Mouse (Mus musculus) hindbrain, embryonic 13.5 days (tissue): ENCODE results near the gene Gm20517. TPM values are rescaled to one million over a fixed set of nuclear protein-coding genes. Genes with fewer than 3 reads are reported as not detected.
"Not testable (repeated sequence)": the region's sequence is repeated elsewhere in the genome, so short reads cannot be mapped to it uniquely, and the experiment has no call there.

Experiments
- ATAC-seq: fragments of 200-750 bp; cut with Nextera tagmentation; 2 replicates; pipeline ENCODE4 v1.8.0; 2017; ENCODE audit warnings: moderate TSS enrichment; ENCODE audit not compliant: low FRiP score
- H3K27ac ChIP-seq: fragments of 300-500 bp; sonication (generic); 2 replicates; pipeline ENCODE4 v1.5.1; 2015; ENCODE audit warnings: inconsistent platforms, mild to moderate bottlenecking, moderate library complexity
- H3K27me3 ChIP-seq: fragments of 300-500 bp; sonication (generic); 2 replicates; pipeline ENCODE4 v1.6.1; 2015; ENCODE audit warnings: mild to moderate bottlenecking, inconsistent platforms
- H3K36me3 ChIP-seq: fragments of 300-500 bp; sonication (generic); 2 replicates; pipeline ENCODE4 v1.6.1; 2015; ENCODE audit warnings: mild to moderate bottlenecking, inconsistent platforms
- H3K4me1 ChIP-seq: fragments of 300-500 bp; sonication (generic); replicated peaks from 2 replicates; pipeline ENCODE4 v1.6.1; 2015; ENCODE audit warnings: inconsistent platforms
- H3K4me2 ChIP-seq: fragments of 300-500 bp; sonication (generic); 2 replicates; pipeline ENCODE4 v1.6.1; 2015; ENCODE audit warnings: inconsistent platforms, mild to moderate bottlenecking, moderate library complexity
- H3K4me3 ChIP-seq: fragments of 300-500 bp; sonication (generic); 2 replicates; pipeline ENCODE4 v1.5.1; 2015; ENCODE audit warnings: mild to moderate bottlenecking, inconsistent platforms
- H3K9ac ChIP-seq: fragments of 300-500 bp; sonication (generic); 2 replicates; pipeline ENCODE4 v1.6.1; 2015; ENCODE audit warnings: mild to moderate bottlenecking, inconsistent platforms
- H3K9me3 ChIP-seq: fragments of 300-500 bp; sonication (generic); 2 replicates; pipeline ENCODE4 v1.6.1; 2016; ENCODE audit warnings: inconsistent platforms
- WGBS: fragments of 180-500 bp; shearing (Covaris S2); methylation state at CpG from one replicate; pipeline ENCODE4 v1.1.7; 2015; 5-methylcytosine and 5-hydroxymethylcytosine counted together
- polyA plus RNA-seq: library from polyadenylated mRNA; unstranded; fragments of >200 nt; fragmentation: Nextera tagmentation; extraction: Ambion mirVana; gene quantifications from 2 replicates; pipeline ENCODE4 v1.2.1, GENCODE M21; 2015

Gene Gm20517
- polyA plus RNA-seq, 1 experiment from 2014 or later = 2.7 TPM

DNA sequence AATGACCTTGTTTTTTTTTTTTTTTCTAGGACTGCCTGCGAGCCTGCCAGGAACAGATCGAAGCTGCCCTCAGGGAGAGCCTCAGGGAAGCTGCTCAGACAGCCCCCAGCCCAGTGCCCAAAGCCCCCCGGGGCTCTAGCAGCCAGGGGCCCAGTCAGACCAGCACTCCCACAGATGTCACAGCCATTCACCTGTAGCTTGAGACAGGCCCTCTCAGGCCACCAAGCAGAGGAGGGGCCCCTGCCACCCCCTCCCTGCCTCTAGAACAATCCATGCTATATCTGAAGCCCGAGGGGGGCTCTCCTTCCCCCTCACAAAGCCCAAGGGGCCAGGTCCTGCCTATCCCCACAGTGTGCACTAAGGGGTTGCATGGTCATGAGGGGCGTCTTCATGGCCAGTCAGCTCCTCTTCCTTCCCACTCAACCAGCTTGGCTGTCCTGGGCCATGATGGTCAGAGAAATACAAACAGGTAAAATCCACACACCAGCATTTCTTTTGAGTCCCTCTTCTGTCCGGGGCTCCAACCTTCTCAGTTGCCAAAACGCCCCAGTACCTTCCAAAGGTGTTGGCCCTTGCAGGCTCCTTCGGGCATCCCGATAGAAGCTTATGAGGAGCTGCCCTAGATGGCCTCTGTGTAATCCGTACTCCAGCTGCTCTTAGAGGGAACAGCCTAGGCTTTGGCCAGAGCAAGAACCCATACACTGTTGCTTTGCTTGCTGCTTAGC is 12.6 kb upstream of the Gm20517 start:
- not testable (repeated sequence) for H3K27ac ChIP-seq, ATAC-seq, H3K4me2 ChIP-seq, H3K9ac ChIP-seq, H3K27me3 ChIP-seq, H3K9me3 ChIP-seq, H3K4me3 ChIP-seq
- Histone ChIP-seq H3K4me1 (peaks cover 45% of the 10 kb centered on the region), H3K36me3 (peaks cover 50% of the 10 kb centered on the region)
- 87% methylated on average over 10 of the region's 10 CpGs for WGBS

DNA sequence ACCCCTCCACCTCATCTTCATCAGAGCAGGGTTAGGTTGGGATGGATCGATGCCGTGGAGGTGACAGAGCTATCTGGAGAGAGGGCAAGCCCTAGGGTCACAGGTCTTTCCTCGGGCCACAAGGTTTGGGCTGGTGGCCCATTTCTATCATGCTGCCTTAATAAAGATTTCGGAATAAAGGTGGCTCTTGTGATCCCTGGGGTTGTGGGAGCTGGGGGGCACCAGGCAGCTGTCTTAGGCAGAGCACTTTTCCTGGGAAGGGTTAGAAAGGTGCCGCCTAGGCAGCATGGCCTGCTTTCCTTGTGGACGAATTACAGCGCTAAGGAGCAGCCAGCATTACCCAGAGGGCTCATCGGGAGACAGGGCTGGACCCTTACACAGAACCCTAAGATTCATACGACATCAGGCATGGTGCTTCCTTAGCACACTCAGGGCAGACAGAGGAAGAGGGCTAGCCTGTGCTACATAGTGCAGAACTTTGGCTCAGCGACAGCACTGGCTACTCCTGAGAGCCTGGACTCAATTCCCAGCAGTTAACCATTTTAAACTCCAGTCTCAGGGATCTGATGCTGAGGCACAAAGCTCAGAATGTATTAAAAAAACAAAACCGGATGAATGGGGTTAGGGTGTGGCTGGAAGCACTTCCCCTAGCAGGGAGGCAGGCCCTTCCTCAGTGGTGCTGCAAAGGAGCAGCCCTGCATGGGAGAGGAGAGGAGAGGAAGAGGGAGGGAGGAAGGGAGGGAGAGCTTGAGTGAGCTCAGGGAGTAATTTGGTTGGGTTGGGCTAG is 11.7 kb upstream of the Gm20517 start:
- no peak overlapping the region for H3K9ac ChIP-seq
- 0 out of 2 replicates have a peak, but pooled peaks cover 4% of the 10 kb centered on the region for H3K27me3 ChIP-seq
- WGBS = 81% methylated on average over 11 of the region's 11 CpGs
- no peak for ATAC-seq
- peaks cover 60% of the 10 kb centered on the region for H3K36me3 ChIP-seq
- no peaks in the 10 kb centered on the region for H3K9me3 ChIP-seq
- H3K4me2 ChIP-seq = no peak overlapping the region
- no peak overlapping the region for H3K4me3 ChIP-seq
- peaks cover 35% of the 10 kb centered on the region for H3K4me1 ChIP-seq
- H3K27ac ChIP-seq = no peak overlapping the region

DNA sequence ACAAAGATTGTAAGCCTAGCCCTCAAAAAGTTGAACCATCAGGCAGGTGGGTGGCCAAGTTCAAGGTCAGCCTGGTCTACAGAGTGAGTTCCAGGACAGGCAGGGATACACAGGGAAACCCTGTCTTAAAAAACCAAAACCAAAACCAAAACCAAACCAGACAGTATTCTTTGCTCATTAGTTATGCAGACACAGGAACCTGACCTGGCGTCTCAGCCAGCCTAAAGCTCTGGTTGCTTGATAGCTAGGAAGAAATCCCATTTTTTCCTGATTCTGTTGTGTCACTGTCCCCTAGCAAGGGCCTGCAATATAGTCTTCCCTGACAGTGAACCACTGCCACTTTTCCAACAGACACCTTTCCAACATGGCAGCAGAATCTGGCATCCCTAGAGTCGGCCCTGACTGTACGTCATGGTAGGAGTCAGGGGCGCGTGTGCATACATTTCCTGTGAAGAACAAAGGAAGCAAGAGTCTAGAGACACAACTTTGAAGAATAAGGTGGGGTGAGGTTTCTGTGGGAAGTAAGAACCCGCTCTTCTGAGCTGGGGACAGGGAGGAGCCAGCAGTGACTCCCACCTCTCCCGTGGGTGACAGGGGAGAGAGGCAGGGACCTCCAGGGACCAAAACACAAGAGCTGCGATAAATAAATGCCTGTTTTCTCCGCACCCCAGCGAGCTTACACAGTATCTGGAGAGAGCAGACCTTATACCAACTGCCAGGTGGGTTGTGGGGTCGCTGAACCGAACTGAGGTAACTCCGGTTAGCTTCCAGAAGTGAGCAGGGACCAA is 10.6 kb upstream of the Gm20517 start:
- no peak for ATAC-seq
- H3K9ac ChIP-seq = no peak overlapping the region

DNA sequence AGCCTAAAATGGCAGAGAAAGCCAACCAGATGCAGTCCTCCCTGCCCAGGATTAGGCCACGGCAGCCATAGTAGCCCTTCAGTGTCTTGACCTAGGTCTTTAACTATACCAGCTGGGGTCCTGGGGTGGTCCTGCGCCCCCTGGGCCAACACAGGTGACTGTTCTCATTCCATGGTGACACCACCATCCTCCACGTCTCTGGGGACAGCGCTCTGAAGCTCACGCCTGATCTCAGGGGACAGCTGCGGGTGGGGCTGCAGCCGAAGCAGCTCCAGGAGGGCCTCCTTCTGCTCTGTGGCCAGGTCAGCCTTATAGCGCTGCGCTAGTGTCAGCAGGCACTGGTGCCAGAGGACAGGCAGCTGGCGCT is 10.0 kb upstream of the Gm20517 start:
- Histone ChIP-seq H3K9me3 (no peaks in the 10 kb centered on the region), H3K36me3 (peaks cover 77% of the 10 kb centered on the region), H3K4me3 (no peak overlapping the region), H3K27ac (no peak overlapping the region), H3K27me3 (no peaks in the 10 kb centered on the region), H3K9ac (no peak overlapping the region), H3K4me2 (no peak overlapping the region), H3K4me1 (peaks cover 19% of the 10 kb centered on the region)
- 90% methylated on average over 10 of the region's 10 CpGs for WGBS
- no peak for ATAC-seq

More for the DNA sequence above, 10.6 kb upstream of the Gm20517 start:
- Histone ChIP-seq H3K36me3 (peaks cover 71% of the 10 kb centered on the region), H3K27me3 (0 out of 2 replicates have a peak, but pooled peaks cover 4% of the 10 kb centered on the region), H3K9me3 (no peaks in the 10 kb centered on the region), H3K4me3 (no peak overlapping the region), H3K4me1 (peaks cover 25% of the 10 kb centered on the region), H3K4me2 (no peak overlapping the region), H3K27ac (no peak overlapping the region)
- 86% methylated on average over 13 of the region's 13 CpGs for WGBS

DNA sequence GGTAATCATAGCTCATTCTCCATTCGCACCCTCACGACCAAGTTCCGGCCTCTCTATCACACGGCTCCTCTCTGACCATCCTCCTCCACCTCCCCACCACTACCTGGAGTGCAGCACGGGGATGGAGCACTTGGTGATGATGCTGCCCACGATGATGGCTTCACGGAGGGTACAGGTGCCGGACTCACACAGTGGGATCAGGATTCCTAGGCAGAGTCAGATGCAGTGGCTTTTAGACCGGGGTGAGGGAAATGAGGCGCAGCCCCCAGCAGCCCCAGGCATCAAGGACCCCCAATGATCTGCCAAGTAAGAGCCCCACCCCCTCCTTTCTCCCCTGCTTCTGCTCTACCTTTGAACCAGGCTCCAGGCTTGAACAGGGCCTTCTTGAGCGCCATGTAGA is 9.1 kb upstream of the Gm20517 start:
- no peak overlapping the region for H3K4me2 ChIP-seq
- no peak overlapping the region for H3K4me3 ChIP-seq
- H3K27ac ChIP-seq = no peak overlapping the region
- H3K36me3 ChIP-seq = peaks cover 86% of the 10 kb centered on the region
- WGBS = 93% methylated on average over 11 of the region's 11 CpGs
- no peaks in the 10 kb centered on the region for H3K9me3 ChIP-seq
- ATAC-seq = no peak
- H3K4me1 ChIP-seq = peaks cover 10% of the 10 kb centered on the region
- no peaks in the 10 kb centered on the region for H3K27me3 ChIP-seq
- no peak overlapping the region for H3K9ac ChIP-seq

DNA sequence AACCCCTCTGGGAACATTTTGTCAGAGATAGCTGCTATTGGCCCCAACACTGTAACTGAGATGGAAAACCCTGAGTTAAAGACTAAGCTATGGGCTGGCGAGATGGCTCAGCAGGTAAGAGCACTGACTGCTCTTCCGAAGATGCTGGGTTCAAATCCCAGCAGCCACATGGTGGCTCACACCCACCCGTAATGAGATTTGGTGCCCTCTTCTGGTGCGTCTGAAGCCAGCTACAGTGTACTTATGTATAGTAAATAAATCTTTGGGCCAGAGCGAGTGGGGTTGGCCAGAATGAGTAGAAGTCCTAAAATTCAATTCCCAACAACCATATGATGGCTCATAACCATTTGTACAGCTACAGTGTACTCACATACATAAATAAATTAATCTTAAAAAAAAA is 5.2 kb upstream of the Gm20517 start:
- no peak overlapping the region for H3K9ac ChIP-seq
- no peak overlapping the region for H3K27ac ChIP-seq
- no peak overlapping the region for H3K4me3 ChIP-seq
- no peak for ATAC-seq
- H3K9me3 ChIP-seq = no peaks in the 10 kb centered on the region
- WGBS = 79% methylated on average over 5 of the region's 5 CpGs
- H3K27me3 ChIP-seq = no peaks in the 10 kb centered on the region
- peaks cover 20% of the 10 kb centered on the region for H3K4me1 ChIP-seq
- H3K36me3 ChIP-seq = peaks cover 77% of the 10 kb centered on the region
- no peak overlapping the region for H3K4me2 ChIP-seq

DNA sequence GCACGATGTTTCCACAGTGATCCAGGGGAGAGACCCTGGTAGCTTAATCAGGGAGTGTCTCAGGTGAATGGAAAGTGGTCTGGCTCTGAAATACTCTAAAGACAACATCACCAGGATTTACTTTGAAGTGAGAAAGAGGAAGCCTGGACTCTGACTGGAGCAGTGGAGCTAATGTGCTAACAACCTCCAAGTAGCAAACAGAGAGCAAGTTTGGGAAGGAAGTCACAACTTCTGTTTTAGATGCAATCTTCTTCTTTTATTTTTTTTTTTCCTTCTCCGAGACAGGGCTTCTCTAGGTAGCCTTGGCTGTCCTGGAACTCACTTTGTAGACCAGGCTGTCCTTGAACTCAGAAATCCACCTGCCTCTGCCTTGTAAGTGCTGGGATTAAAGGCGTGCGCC is 2.2 kb upstream of the Gm20517 start:
- peaks cover 53% of the 10 kb centered on the region for H3K36me3 ChIP-seq
- H3K9ac ChIP-seq = no peak overlapping the region
- no peak for ATAC-seq
- peaks cover 39% of the 10 kb centered on the region for H3K4me1 ChIP-seq
- no peak overlapping the region for H3K4me2 ChIP-seq
- no peaks in the 10 kb centered on the region for H3K9me3 ChIP-seq
- no peak overlapping the region for H3K4me3 ChIP-seq
- 93% methylated on average over 4 of the region's 4 CpGs for WGBS
- no peaks in the 10 kb centered on the region for H3K27me3 ChIP-seq
- H3K27ac ChIP-seq = no peak overlapping the region

DNA sequence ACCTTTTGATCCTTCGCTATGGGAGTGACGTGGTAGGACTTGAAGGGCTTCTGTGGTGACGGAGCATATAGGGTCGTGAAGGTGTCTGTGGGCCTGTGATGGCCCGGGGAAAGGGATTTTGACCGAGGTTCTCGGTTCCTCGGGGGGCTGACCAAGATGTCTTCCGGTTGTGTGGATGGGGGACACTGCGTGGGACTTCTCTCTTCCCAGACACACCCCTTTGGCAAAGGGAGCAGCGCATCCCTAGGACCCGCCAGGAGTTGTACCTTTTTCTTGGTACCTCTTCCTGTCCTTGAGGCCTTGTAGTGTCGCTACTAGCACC is 233 bp downstream of the Gm20517 start:
- Histone ChIP-seq H3K4me3 (peak overlapping the region; percentile 85), H3K27me3 (no peaks in the 10 kb centered on the region), H3K36me3 (peaks cover 44% of the 10 kb centered on the region), H3K4me2 (peak overlapping the region; percentile 96), H3K9me3 (no peaks in the 10 kb centered on the region), H3K4me1 (peaks cover 39% of the 10 kb centered on the region), H3K27ac (peak overlapping the region; percentile 77; the same call in 1 of the 2 replicates), H3K9ac (peak overlapping the region; percentile 85)
- 0% methylated on average over 13 of the region's 13 CpGs for WGBS
- no peak; the same call in 1 of the 2 replicates for ATAC-seq

DNA sequence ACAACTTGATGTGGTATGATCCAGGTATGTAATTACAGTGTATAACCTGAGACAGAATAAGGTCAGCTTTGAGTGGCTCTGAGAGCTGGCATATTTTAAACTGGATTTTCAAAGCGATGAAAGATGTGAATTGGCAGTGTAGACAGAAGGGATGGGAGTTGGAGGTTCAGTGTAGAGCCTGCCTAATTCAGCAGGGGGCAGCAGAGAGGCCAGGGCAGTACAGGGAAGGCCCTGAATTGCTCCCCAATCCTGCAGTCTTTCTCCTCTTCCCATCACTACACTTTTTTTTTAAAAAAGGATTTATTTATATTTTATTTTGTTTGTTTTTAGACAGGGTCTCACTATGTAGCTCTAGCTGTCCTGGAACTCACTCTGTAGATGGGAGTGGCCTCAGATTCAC is 2.6 kb downstream of the Gm20517 start:
- Histone ChIP-seq H3K4me3 (no peak overlapping the region), H3K4me2 (no peak overlapping the region), H3K27me3 (no peaks in the 10 kb centered on the region), H3K27ac (no peak overlapping the region), H3K9me3 (no peaks in the 10 kb centered on the region), H3K36me3 (peaks cover 40% of the 10 kb centered on the region), H3K9ac (no peak overlapping the region), H3K4me1 (peaks cover 36% of the 10 kb centered on the region)
- no peak for ATAC-seq
- WGBS = 92% methylated on average over 1 of the region's 1 CpGs

DNA sequence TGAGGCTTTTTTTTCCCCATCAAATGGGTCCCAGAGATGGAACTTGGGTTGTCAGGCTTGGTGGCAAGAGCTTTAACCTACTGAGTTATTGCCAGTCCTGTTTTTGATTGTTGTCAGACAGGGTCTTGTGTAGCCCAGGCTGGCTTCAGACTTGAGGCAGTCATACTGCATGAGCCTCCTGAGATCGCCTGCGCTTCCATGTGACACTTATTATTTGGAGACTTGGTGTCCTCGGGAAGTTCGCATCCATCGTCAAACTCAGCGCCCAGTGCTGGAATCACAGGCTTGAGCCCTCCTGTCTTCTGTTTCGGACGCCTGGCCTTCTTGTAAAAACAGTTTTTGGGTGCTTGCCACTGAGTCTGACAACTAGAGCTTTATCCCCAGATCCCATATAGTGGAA is 4.7 kb downstream of the Gm20517 start:
- ATAC-seq = no peak
- H3K36me3 ChIP-seq = peaks cover 44% of the 10 kb centered on the region
- no peak overlapping the region for H3K9ac ChIP-seq
- no peak overlapping the region for H3K27ac ChIP-seq
- H3K4me2 ChIP-seq = no peak overlapping the region
- WGBS = 97% methylated on average over 8 of the region's 8 CpGs
- no peaks in the 10 kb centered on the region for H3K27me3 ChIP-seq
- H3K4me1 ChIP-seq = peaks cover 19% of the 10 kb centered on the region
- no peak overlapping the region for H3K4me3 ChIP-seq
- no peaks in the 10 kb centered on the region for H3K9me3 ChIP-seq

DNA sequence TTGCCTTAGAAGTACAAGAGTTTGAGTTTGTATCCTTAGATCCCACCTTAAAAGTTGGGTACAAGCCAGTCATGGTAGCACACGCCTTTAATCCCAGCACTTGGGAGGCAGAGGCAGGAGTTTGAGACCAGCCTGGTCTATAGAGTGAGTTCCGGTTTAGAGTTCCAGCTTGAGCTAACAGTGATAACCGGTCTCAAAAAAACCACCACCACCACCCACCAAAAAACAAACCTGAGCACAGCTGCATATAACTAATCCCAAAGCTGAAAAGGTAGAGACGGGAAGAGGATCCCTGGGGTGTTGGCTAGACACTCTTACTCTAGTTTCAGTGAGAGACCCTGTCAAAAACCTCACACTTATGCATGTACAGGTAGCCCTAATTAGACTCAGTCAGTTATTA is 5.3 kb downstream of the Gm20517 start:
- no peak overlapping the region for H3K4me3 ChIP-seq
- peaks cover 19% of the 10 kb centered on the region for H3K4me1 ChIP-seq
- no peak for ATAC-seq
- no peaks in the 10 kb centered on the region for H3K9me3 ChIP-seq
- WGBS = 97% methylated on average over 4 of the region's 4 CpGs
- no peak overlapping the region for H3K27ac ChIP-seq
- peaks cover 47% of the 10 kb centered on the region for H3K36me3 ChIP-seq
- no peak overlapping the region for H3K4me2 ChIP-seq
- H3K27me3 ChIP-seq = no peaks in the 10 kb centered on the region
- no peak overlapping the region for H3K9ac ChIP-seq

DNA sequence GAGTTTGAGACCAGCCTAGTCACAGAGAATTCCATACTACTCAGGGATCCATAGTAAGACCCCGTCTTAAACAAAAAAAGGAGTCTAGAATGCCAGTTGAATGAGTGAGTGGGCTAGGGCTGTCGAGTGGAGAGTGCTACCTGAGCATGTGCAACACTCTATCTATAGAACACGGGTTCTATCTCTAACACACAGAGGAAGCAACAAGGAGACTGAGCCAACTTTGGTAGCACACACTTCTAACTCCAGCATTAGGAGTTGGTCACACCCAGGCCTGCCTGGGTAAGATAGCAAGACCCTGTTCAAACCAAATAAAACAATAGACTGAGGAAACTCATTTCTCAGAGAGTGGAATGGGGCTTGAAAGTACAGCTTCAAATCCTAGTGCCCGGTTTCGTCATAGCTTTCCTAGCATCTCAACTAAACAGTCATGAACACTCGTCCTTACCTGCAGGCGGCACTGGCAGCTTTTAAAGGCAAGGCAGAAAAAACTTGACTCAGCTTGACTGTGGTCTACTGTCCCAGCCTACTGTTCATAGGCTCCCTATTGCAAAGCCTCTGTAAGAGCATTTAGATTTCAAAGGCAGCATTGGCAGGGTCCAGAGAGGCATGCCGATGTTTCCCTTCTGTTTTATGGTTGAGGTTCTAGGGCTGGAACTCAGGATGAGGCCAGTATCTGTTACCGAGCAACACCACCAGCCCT is 6.4 kb downstream of the Gm20517 start:
- WGBS = 92% methylated on average over 9 of the region's 9 CpGs
- no peak for ATAC-seq
- Histone ChIP-seq H3K9ac (no peak overlapping the region), H3K4me2 (no peak overlapping the region), H3K4me3 (no peak overlapping the region), H3K27ac (no peak overlapping the region), H3K36me3 (peaks cover 58% of the 10 kb centered on the region), H3K4me1 (peaks cover 9% of the 10 kb centered on the region), H3K27me3 (no peaks in the 10 kb centered on the region), H3K9me3 (no peaks in the 10 kb centered on the region)
